ENCODE assay signal across 7 mouse cellular contexts in the genomic region with DNA sequence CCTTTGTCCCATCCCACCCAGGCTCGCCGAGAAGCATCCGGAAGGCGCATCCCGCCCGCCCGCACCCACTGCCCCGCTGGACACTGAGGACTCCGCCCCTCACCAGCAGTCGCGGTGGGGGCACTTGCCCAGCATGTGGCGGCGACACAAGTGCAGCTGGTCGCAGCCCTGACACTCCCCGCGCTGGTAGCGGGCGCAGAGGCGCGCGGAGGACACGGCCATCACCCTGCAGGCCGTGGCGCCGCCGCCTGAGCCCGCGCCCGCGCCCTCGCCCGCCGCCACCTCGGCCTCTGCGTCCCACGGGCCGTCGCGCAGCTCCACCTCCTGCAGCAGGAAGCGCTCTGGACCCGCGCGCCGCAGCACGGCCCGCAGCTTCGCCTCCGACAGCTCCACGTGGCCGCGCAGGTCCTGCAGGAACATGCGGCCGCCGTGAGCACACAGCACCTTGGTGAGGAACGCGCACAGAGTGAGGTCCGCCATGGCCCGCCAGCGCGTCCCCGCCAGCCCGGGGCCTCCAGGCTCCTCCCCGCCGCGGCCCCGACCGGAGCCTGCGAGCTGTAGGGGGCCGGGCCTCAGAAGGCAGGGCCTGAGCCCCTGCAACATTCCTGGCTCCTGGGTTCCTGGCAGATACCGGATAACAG. TPM values are rescaled to one million over a fixed set of nuclear protein-coding genes. Genes with fewer than 3 reads are reported as not detected.
A peak's percentile ranks its signal among the peaks of the same experiment; 100 is the strongest.
DNase-seq lines count a peak whose midpoint lies in the region; ATAC-seq and TF ChIP-seq lines count a peak whose summit lies in the region.

A gene (minus strand): TSS at position 499 of the 641 bp plus-strand sequence.

- peak within 1 kb of the TSS; percentile 59 for H3K4me2 ChIP-seq in intestine, embryonic 14.5 days (ENCODE audit: low read length)

- 0 out of 2 replicates have a peak within 1 kb of the TSS, but pooled peaks have one; percentile 71 for H3K27ac ChIP-seq in cortical plate, adult 2 months (ENCODE audit: insufficient read depth, low read length)
- peak within 1 kb of the TSS; percentile 98 for H3K27ac ChIP-seq in intestine, embryonic 14.5 days (ENCODE audit: low read depth)
- peak within 1 kb of the TSS; percentile 99 for H3K27ac ChIP-seq in midbrain, embryonic 10.5 days (replicated peaks)
- no peak within 1 kb of the TSS for H3K27ac ChIP-seq in small intestine, adult 2 months (ENCODE audit: insufficient read depth, low read depth, low read length)

- H3K4me1 ChIP-seq in cortical plate, adult 2 months (ENCODE audit: control insufficient read depth, insufficient read depth, low read length) = peaks cover 2% of the 10 kb centered on the region; the same call in 1 of the 2 replicates
- no peaks in the 10 kb centered on the region for H3K4me1 ChIP-seq in intestine, embryonic 14.5 days (replicated peaks; ENCODE audit: control insufficient read depth, insufficient read depth, low read length)
- peaks cover 25% of the 10 kb centered on the region for H3K4me1 ChIP-seq in midbrain, embryonic 10.5 days
- no peaks in the 10 kb centered on the region; the same call in 1 of the 2 replicates for H3K4me1 ChIP-seq in small intestine, adult 2 months (ENCODE audit: control insufficient read depth, insufficient read depth, insufficient read length, low read length)

- DNase-seq in adipocyte (ENCODE audit: low spot score) = peak; percentile 54
- peak; percentile 67 for DNase-seq in gastrocnemius, postnatal 25 days
- peak; percentile 93 for DNase-seq in intestine, embryonic 14.5 days (ENCODE audit: low spot score)
- DNase-seq in left cerebral cortex, postnatal 36 days (ENCODE audit: low spot score in 2 of 2) = peak; percentile 62 to 76
- peak; percentile 85 for DNase-seq in midbrain, embryonic 10.5 days (ENCODE audit: low spot score)

- peak within 1 kb of the TSS; percentile 89 for H3K4me3 ChIP-seq in cortical plate, adult 2 months (ENCODE audit: insufficient read depth, low read length)
- H3K4me3 ChIP-seq in intestine, embryonic 14.5 days (ENCODE audit: low read depth, low read length) = peak within 1 kb of the TSS; percentile 91
- peak within 1 kb of the TSS; percentile 86 for H3K4me3 ChIP-seq in midbrain, embryonic 10.5 days
- peak within 1 kb of the TSS; percentile 78 for H3K4me3 ChIP-seq in small intestine, adult 2 months (ENCODE audit: low read depth, low read length)

- WGBS in intestine, embryonic 14.5 days = under 1% methylated on average over 54 of the region's 70 CpGs
- under 1% methylated on average over 64 of the region's 70 CpGs for WGBS in midbrain, embryonic 10.5 days
- 1% methylated on average over 70 of the region's 70 CpGs for WGBS in small intestine, adult 2 months

- TF ChIP-seq CTCF in cortical plate, adult 2 months (IDR thresholded peaks at IDR 0.05; ENCODE audit: extremely low read depth, insufficient read depth, low read length) = no peak
- TF ChIP-seq CTCF in small intestine, adult 2 months (IDR thresholded peaks at IDR 0.05; ENCODE audit: extremely low read depth, insufficient read length, insufficient replicate concordance, low read depth, low read length) = no peak

- H3K27me3 ChIP-seq in intestine, embryonic 14.5 days (replicated peaks; ENCODE audit: control insufficient read depth, insufficient read depth, low read length) = no peaks in the 10 kb centered on the region
- H3K27me3 ChIP-seq in midbrain, embryonic 10.5 days (ENCODE audit: low read depth, poor library complexity, severe bottlenecking) = peaks cover 40% of the 10 kb centered on the region
- no peaks in the 10 kb centered on the region for H3K27me3 ChIP-seq in small intestine, adult 2 months (ENCODE audit: control insufficient read depth, insufficient read depth, low read length)

- TF ChIP-seq POLR2A in cortical plate, adult 2 months (IDR thresholded peaks at IDR 0.05; ENCODE audit: extremely low read depth, insufficient read depth, low read length) = no peak
- TF ChIP-seq POLR2A in small intestine, adult 2 months (IDR thresholded peaks at IDR 0.05; ENCODE audit: low read depth, low read length) = no peak; the same call in 1 of the 2 replicates

- peak; percentile 98 for ATAC-seq in intestine, embryonic 14.5 days (replicated peaks; ENCODE audit: low FRiP score, low TSS enrichment, low read depth)

- intact Hi-C loops in left cerebral cortex, postnatal 36 days (cut with DNase I) = loop anchor here (5.0 kb wide), 1 partner anchor 47 kb away; a partner anchor contains a TSS

- peaks cover 30% of the 10 kb centered on the region for H3K36me3 ChIP-seq in intestine, embryonic 14.5 days (ENCODE audit: control insufficient read depth, insufficient read depth, low read length)
- peaks cover 32% of the 10 kb centered on the region for H3K36me3 ChIP-seq in midbrain, embryonic 10.5 days
- H3K36me3 ChIP-seq in small intestine, adult 2 months (ENCODE audit: control insufficient read depth, insufficient read depth, low read length) = no peaks in the 10 kb centered on the region; the same call in 1 of the 2 replicates

- H3K9me3 ChIP-seq in intestine, embryonic 14.5 days (ENCODE audit: control insufficient read depth, low read length) = no peaks in the 10 kb centered on the region
- no peaks in the 10 kb centered on the region for H3K9me3 ChIP-seq in midbrain, embryonic 10.5 days (replicated peaks)

- H3K9ac ChIP-seq in intestine, embryonic 14.5 days (ENCODE audit: low read length) = peak within 1 kb of the TSS; percentile 97

RNA-seq across cellular contexts. Expression of the gene that starts here (rescaled TPM):
- 3.3 and 3.4 TPM in 2 replicates for polyA plus RNA-seq in cortical plate, adult 2 months (2012; rRNA removed)
- 1 to 10 TPM in 1 of 2 experiments, under 1 TPM in 1; 0.84 to 1.0 TPM for total RNA-seq in gastrocnemius, postnatal 25 days (2021)
- polyA plus RNA-seq in intestine, embryonic 14.5 days (2014; fragmentation: Nextera tagmentation; extraction: Ambion mirVana) = 12.8 and 15.6 TPM in 2 replicates
- 1 to 10 TPM; 3.2 to 3.9 TPM for total RNA-seq in left cerebral cortex, postnatal 36 days (2021)
- polyA plus RNA-seq in midbrain, embryonic 10.5 days (2016; fragmentation: Nextera tagmentation; extraction: Ambion mirVana) = 12.9 and 13.6 TPM in 2 replicates
- polyA plus RNA-seq in small intestine, adult 2 months (2012; rRNA removed) = 0.80 and 1.3 TPM in 2 replicates
